Mouse (Mus musculus) CH12.LX (cell line): ENCODE measurements around the gene Grik2. TPM values are rescaled to one million over a fixed set of nuclear protein-coding genes. Genes with fewer than 3 reads are reported as not detected.

Experiments used
- DNase-seq: peaks from one replicate; pipeline ENCODE4 v3.0.0-alpha.2; 2013; ENCODE audit errors: extremely low read depth
- H3K27ac ChIP-seq: 2 replicates; pipeline ENCODE4 v1.5.1; 2012; ENCODE audit warnings: low read depth, mild to moderate bottlenecking, control low read depth, moderate library complexity; ENCODE audit not compliant: insufficient read depth
- H3K27me3 ChIP-seq: replicated peaks from 2 replicates; pipeline ENCODE3; 2012; ENCODE audit warnings: inconsistent platforms
- H3K36me3 ChIP-seq, 2 experiments: replicated peaks in 1 of 2; 2 replicates each; pipeline versions ENCODE3 to v1.6.1; 2012; ENCODE audit warnings: inconsistent platforms in 1 of 2, low read length in 1 of 2, mild to moderate bottlenecking in 1 of 2, mixed read lengths in 1 of 2, moderate library complexity in 1 of 2; ENCODE audit not compliant: control insufficient read depth in 1 of 2, insufficient read depth in 1 of 2
- H3K4me1 ChIP-seq, 2 experiments: 2 replicates each; pipeline ENCODE4 v1.6.1; 2012; ENCODE audit warnings: inconsistent platforms in 1 of 2, moderate library complexity in 1 of 2; ENCODE audit not compliant: insufficient read depth in 2 of 2, control insufficient read depth in 1 of 2
- H3K4me2 ChIP-seq: 2 replicates; pipeline ENCODE4 v1.6.1; 2012; ENCODE audit warnings: low read depth, mild to moderate bottlenecking, control low read depth; ENCODE audit not compliant: poor library complexity, insufficient read depth, severe bottlenecking
- H3K4me3 ChIP-seq, 3 experiments: fragments of 150-350 bp in 1 of 3; sonication (generic) in 1 of 3; replicated peaks in 1 of 3; 2 replicates each; pipeline versions ENCODE3 to v1.5.1; 2011 to 2012; ENCODE audit warnings: low read depth in 2 of 3, low read length in 2 of 3, mild to moderate bottlenecking in 2 of 3, moderate library complexity in 2 of 3, control low read depth in 1 of 3, improper control_type of control experiment in 1 of 3, inconsistent platforms in 1 of 3, mixed read lengths in 1 of 3; ENCODE audit not compliant: poor library complexity in 1 of 3
- H3K79me2 ChIP-seq: replicated peaks from 2 replicates; pipeline ENCODE4 v1.6.1; 2012; ENCODE audit warnings: mild to moderate bottlenecking, moderate library complexity; ENCODE audit not compliant: control insufficient read depth, poor library complexity, insufficient read depth, severe bottlenecking; ENCODE audit errors: extremely low read depth
- H3K9ac ChIP-seq: 2 replicates; pipeline ENCODE4 v1.6.1; 2012; ENCODE audit warnings: low read depth, mild to moderate bottlenecking, control low read depth, moderate library complexity; ENCODE audit not compliant: insufficient read depth
- H3K9me3 ChIP-seq: replicated peaks from 2 replicates; pipeline ENCODE3; 2012; ENCODE audit warnings: low read length, inconsistent platforms, mixed read lengths
- E2F4 ChIP-seq: IDR thresholded peaks from 2 replicates; pipeline ENCODE4 v1.6.1; 2011; ENCODE audit warnings: low read depth, low read length, improper control_type of control experiment; ENCODE audit not compliant: insufficient replicate concordance
- ELF1 ChIP-seq: IDR thresholded peaks from 2 replicates; pipeline ENCODE4 v1.6.1; 2014; ENCODE audit warnings: low read depth, mild to moderate bottlenecking, inconsistent platforms, low read length, improper control_type of control experiment
- EP300 ChIP-seq: IDR thresholded peaks from 2 replicates; pipeline ENCODE4 v1.6.1; 2011; ENCODE audit warnings: low read length, improper control_type of control experiment
- ETS1 ChIP-seq: conservative IDR thresholded peaks from 2 replicates; pipeline ENCODE4 v1.6.1; 2012; ENCODE audit warnings: low read depth, mild to moderate bottlenecking, inconsistent platforms, low read length, improper control_type of control experiment, moderate library complexity
- GABPA ChIP-seq: IDR thresholded peaks from 2 replicates; pipeline ENCODE4 v1.6.1; 2012; ENCODE audit warnings: low read depth, low read length, improper control_type of control experiment, inconsistent platforms; ENCODE audit not compliant: insufficient replicate concordance
- HCFC1 ChIP-seq: IDR thresholded peaks from 2 replicates; pipeline ENCODE4 v1.6.1; 2012; ENCODE audit warnings: low read depth, mild to moderate bottlenecking, inconsistent platforms, low read length, improper control_type of control experiment
- JUN ChIP-seq: IDR thresholded peaks from 2 replicates; pipeline ENCODE4 v1.6.1; 2011; ENCODE audit warnings: low read depth, mild to moderate bottlenecking, low read length, improper control_type of control experiment, moderate library complexity; ENCODE audit not compliant: insufficient read depth
- KAT2A ChIP-seq: IDR thresholded peaks from 2 replicates; pipeline ENCODE4 v1.6.1; 2012; ENCODE audit warnings: low read length, improper control_type of control experiment, inconsistent platforms; ENCODE audit not compliant: insufficient replicate concordance
- MEF2A ChIP-seq: IDR thresholded peaks from 2 replicates; pipeline ENCODE4 v1.6.1; 2014; ENCODE audit warnings: low read depth, mild to moderate bottlenecking, inconsistent platforms, low read length, improper control_type of control experiment, borderline replicate concordance
- MXI1 ChIP-seq: IDR thresholded peaks from 2 replicates; pipeline ENCODE4 v1.6.1; 2011; ENCODE audit warnings: mild to moderate bottlenecking, low read depth, low read length, improper control_type of control experiment
- MYC ChIP-seq: IDR thresholded peaks from 2 replicates; pipeline ENCODE4 v1.6.1; 2011; ENCODE audit warnings: low read depth, mild to moderate bottlenecking, improper control_type of control experiment, low read length
- NELFE ChIP-seq: IDR thresholded peaks from 2 replicates; pipeline ENCODE4 v1.6.1; 2011; ENCODE audit warnings: low read depth, low read length, improper control_type of control experiment
- POLR2A ChIP-seq: IDR thresholded peaks from 2 replicates; pipeline ENCODE4 v1.6.1; 2011; ENCODE audit warnings: low read depth, mild to moderate bottlenecking, improper control_type of control experiment, low read length
- RCOR1 ChIP-seq: conservative IDR thresholded peaks from 2 replicates; pipeline ENCODE4 v1.6.1; 2012; ENCODE audit warnings: low read depth, mild to moderate bottlenecking, inconsistent platforms, low read length, improper control_type of control experiment
- SIN3A ChIP-seq: IDR thresholded peaks from 2 replicates; pipeline ENCODE4 v1.6.1; 2012; ENCODE audit warnings: low read length, improper control_type of control experiment, inconsistent platforms
- TCF12 ChIP-seq: IDR thresholded peaks from 2 replicates; pipeline ENCODE4 v1.6.1; 2014; ENCODE audit warnings: low read depth, mild to moderate bottlenecking, inconsistent platforms, low read length, improper control_type of control experiment
- UBTF ChIP-seq: IDR thresholded peaks from 2 replicates; pipeline ENCODE4 v1.6.1; 2012; ENCODE audit warnings: low read depth, mild to moderate bottlenecking, inconsistent platforms, low read length, improper control_type of control experiment, moderate library complexity
- USF2 ChIP-seq: conservative IDR thresholded peaks from 2 replicates; pipeline ENCODE4 v1.6.1; 2011; ENCODE audit warnings: low read depth, low read length, improper control_type of control experiment
- ZC3H11A ChIP-seq: IDR thresholded peaks from 2 replicates; pipeline ENCODE4 v1.6.1; 2012; ENCODE audit warnings: low read depth, mild to moderate bottlenecking, inconsistent platforms, low read length, improper control_type of control experiment
- ZKSCAN1 ChIP-seq: IDR thresholded peaks from 2 replicates; pipeline ENCODE4 v1.6.1; 2012; ENCODE audit warnings: low read depth, inconsistent platforms, low read length, improper control_type of control experiment, borderline replicate concordance
- ZMIZ1 ChIP-seq: IDR thresholded peaks from 2 replicates; pipeline ENCODE4 v1.6.1; 2012; ENCODE audit warnings: low read depth, mild to moderate bottlenecking, inconsistent platforms, low read length, improper control_type of control experiment
- ZNF384 ChIP-seq: IDR thresholded peaks from 2 replicates; pipeline ENCODE4 v1.6.1; 2012; ENCODE audit warnings: low read depth, low read length, improper control_type of control experiment, inconsistent platforms
- dilution Hi-C: fragments of 300-500 bp; cut with MboI; formaldehyde crosslinking; loops from 2 replicates; pipeline ENCODE4 v1.14.3; 2020; ENCODE audit warnings: low sequenced_read_pairs; ENCODE audit not compliant: extremely low pct_unique_long_range_greater_than_20kb, extremely low pct_ligation_motif_present
- in situ Hi-C: fragments of 300-500 bp; cut with MboI; formaldehyde crosslinking; loops from 3 replicates; pipeline ENCODE4 v1.14.3; 2019; ENCODE audit warnings: low sequenced_read_pairs, low pct_ligation_motif_present, low pct_unique_long_range_greater_than_20kb, mixed read lengths
- polyA plus RNA-seq: library from polyadenylated mRNA; unstranded; fragments of >175 nt; gene quantifications from 2 replicates; pipeline ENCODE4 v1.2.1, GENCODE M21; 2012; ENCODE audit warnings: low read depth; ENCODE audit not compliant: insufficient read length
- total RNA-seq, 2 experiments: library from RNA; depleted of rRNA; stranded (reverse); fragments of 300-350 nt in 1 of 2; fragments of >200 nt in 1 of 2; gene quantifications; 2 replicates each; pipeline ENCODE4 v1.2.3; 2012 to 2014

Grik2 gene
- total and polyA plus RNA-seq, 3 experiments, result not detected

DNA sequence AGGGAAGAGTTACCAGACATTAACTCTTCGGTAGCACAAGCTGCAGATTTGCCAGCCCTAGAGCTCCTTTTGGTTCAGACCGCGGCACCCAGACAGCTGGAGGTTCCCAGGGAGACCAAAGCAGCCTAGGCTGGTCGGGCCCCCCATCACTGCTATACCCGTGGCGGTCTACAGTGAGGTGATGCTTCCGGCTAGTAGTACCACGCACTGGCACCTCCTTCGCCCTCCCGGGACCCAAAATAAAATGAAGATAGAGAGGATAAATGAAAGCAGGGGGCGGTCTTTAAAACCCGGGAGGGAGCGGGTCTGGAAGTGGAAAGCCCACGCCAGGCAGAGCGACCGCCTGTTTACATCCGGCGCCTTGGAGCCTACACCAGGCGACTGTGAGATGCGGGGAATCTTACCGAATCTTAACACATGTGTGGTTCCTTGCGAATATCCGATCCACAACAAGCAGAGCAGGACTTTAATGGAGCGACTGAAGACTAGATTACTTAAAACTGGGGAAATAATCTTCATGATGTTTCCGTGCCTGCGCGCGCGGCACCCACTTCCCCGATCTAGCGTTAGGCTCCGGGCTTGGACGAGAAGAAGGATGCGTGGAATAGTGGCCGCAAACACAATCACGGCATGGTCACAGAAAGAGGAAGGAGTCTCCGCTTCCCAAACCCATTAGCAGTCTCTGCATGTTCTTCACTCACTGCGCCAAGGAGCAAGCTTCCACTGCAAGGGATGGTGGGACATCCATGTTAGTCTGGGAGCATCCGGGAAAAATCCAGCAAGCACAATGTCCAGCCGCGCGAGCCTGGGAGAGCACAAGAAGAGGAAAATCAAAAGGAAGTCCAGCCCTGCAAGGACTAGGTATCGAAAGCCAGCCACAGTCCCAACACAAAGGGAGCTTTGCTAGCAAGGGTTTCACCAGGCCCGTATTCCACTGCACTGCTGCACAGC is 5.5 kb downstream of the Grik2 start:
- Histone ChIP-seq H3K27ac (no peak overlapping the region), H3K9me3 (no peaks in the 10 kb centered on the region), H3K36me3 (no peaks in the 10 kb centered on the region), H3K4me2 (no peak overlapping the region), H3K4me1 (no peaks in the 10 kb centered on the region), H3K4me3 (no peak overlapping the region), H3K27me3 (no peaks in the 10 kb centered on the region), H3K9ac (no peak overlapping the region), H3K79me2 (no peaks in the 10 kb centered on the region)
- in situ Hi-C loops, result no loop called here
- no peak for DNase-seq
- dilution Hi-C loops, result no loop called here
- TF ChIP-seq NELFE, result no peak
- no peak for TF ChIP-seq EP300
- no peak for TF ChIP-seq RCOR1
- TF ChIP-seq ZKSCAN1, result no peak
- TF ChIP-seq JUN, result no peak
- no peak for TF ChIP-seq ELF1
- TF ChIP-seq GABPA, result no peak
- no peak for TF ChIP-seq KAT2A
- TF ChIP-seq POLR2A, result no peak

DNA sequence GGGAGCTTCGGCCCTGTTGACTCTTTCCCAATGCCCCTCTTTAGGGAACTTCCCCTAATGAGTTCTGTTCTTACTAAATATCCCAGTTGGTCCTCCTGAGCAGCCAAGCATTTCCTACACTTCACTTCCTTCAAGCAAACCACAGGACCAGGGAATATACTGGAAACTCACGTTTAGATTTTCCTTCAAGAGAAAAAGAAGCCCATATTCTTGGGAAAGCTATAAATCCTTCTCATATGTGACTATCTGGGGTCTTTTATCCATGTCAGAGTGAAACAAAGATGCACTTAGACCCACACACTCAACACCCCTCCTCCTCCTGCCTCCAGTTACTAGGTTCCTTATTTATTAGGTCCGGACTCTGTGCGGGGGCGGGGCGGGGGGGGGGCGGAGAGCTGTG is 6.5 kb downstream of the Grik2 start:
- H3K4me3 ChIP-seq, result no peak overlapping the region
- no peak for TF ChIP-seq MXI1
- TF ChIP-seq ETS1, result no peak
- no peak for TF ChIP-seq USF2
- TF ChIP-seq HCFC1, result no peak
- no peak for TF ChIP-seq ZMIZ1
- TF ChIP-seq TCF12, result no peak
- TF ChIP-seq MYC, result no peak
- TF ChIP-seq E2F4, result no peak
- no peak for TF ChIP-seq ZKSCAN1
- TF ChIP-seq RCOR1, result no peak
- no peak for TF ChIP-seq SIN3A
- no peak for TF ChIP-seq ZNF384
- TF ChIP-seq MEF2A, result no peak
- TF ChIP-seq UBTF, result no peak
- no peak for TF ChIP-seq POLR2A
- TF ChIP-seq ZC3H11A, result no peak
- TF ChIP-seq, all 38 proteins: peak for 0
- Histone ChIP-seq H3K79me2 (no peaks in the 10 kb centered on the region), H3K9ac (no peak overlapping the region), H3K27me3 (no peaks in the 10 kb centered on the region), H3K4me2 (no peak overlapping the region), H3K36me3 (no peaks in the 10 kb centered on the region), H3K4me1 (no peaks in the 10 kb centered on the region), H3K27ac (no peak overlapping the region), H3K9me3 (no peaks in the 10 kb centered on the region)
- in situ Hi-C loops, result no loop called here
- dilution Hi-C loops, result no loop called here
- DNase-seq, result no peak
